Comparison of ENCODE assay signal across 8 mouse cellular contexts in the genomic region with DNA sequence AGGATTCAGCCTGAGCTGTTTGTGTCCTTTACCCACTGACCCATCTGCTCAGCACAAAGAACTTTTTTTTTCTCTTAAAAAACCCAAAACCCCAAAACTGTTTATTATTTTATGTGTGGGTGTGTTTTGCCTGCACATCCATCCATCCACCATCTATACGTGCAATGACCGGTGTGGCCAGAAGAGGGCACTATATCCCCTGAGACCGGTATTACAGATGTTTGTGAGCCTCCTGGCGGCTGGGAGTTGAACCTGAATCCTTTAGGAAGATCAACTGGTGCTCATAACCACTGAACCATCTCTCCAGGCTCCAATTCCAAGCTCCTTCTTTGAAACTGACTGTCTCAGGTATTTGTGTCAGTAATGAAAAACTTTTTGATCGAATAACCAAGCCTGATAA. TPM values are rescaled to one million over a fixed set of nuclear protein-coding genes. Genes with fewer than 3 reads are reported as not detected.
DNase-seq lines count a peak whose midpoint lies in the region; TF ChIP-seq lines count a peak whose summit lies in the region.

No protein-coding gene starts in this region.

- peak; percentile 84 for TF ChIP-seq CTCF in E14TG2a.4 (conservative IDR thresholded peaks at IDR 0.05; ENCODE audit: low read length)
- TF ChIP-seq CTCF in lung, adult 2 months (IDR thresholded peaks at IDR 0.05; ENCODE audit: insufficient read depth, low read length): peak; percentile 98

- H3K4me3 ChIP-seq in E14TG2a.4 (replicated peaks; ENCODE audit: low read length): no peak overlapping the region
- H3K4me3 ChIP-seq in lung, adult 2 months (replicated peaks; ENCODE audit: extremely low read depth, low read depth, low read length): no peak overlapping the region

- H3K9me3 ChIP-seq in E14TG2a.4 (ENCODE audit: low read length): peaks cover 9% of the 10 kb centered on the region

- H3K36me3 ChIP-seq in E14TG2a.4 (ENCODE audit: insufficient read depth, low read length): no peaks in the 10 kb centered on the region

- DNase-seq in 416B (ENCODE audit: low read depth): peak; percentile 90
- peak; percentile 72 for DNase-seq in c-Kit-positive CD71-negative TER-119-negative erythroid progenitor cells, embryonic 14.5 days (ENCODE audit: low read depth)
- peak; percentile 63 to 66 for DNase-seq in gastrocnemius, postnatal 36 days
- DNase-seq in kidney, postnatal 36 days: peak; percentile 86 to 92
- DNase-seq in lung, adult 2 months: peak; percentile 78
- peak; percentile 62 for DNase-seq in right cerebral cortex, postnatal 14 days
- DNase-seq in yolk sac, embryonic 10.5 days (ENCODE audit: low spot score): peak; percentile 42

- intact Hi-C loops in gastrocnemius, postnatal 36 days (cut with DNase I): loop anchor here (5.0 kb wide), 1 partner anchor 44 kb away; no protein-coding TSS in a partner anchor

- TF ChIP-seq POLR2A in lung, adult 2 months (IDR thresholded peaks at IDR 0.05; ENCODE audit: borderline replicate concordance, extremely low read depth, low read depth, low read length): no peak

- H3K27me3 ChIP-seq in E14TG2a.4 (ENCODE audit: insufficient read depth, low read length): peaks cover 6% of the 10 kb centered on the region

- WGBS in lung, adult 2 months: 18% methylated on average over 5 of the region's 5 CpGs

- no peaks in the 10 kb centered on the region; the same call in 1 of the 2 replicates for H3K4me1 ChIP-seq in E14TG2a.4 (replicated peaks; ENCODE audit: low read depth, low read length)
- H3K4me1 ChIP-seq in lung, adult 2 months (ENCODE audit: control insufficient read depth, insufficient read depth, low read length): no peaks in the 10 kb centered on the region

RNA-seq across cellular contexts. Expression of gene Bach1, which starts 48.0 kb away (rescaled TPM):
- total RNA-seq in gastrocnemius, postnatal 36 days (2021): 10 to 100 TPM; 19.0 to 22.1 TPM
- 16.2 and 19.3 TPM in 2 replicates for polyA plus RNA-seq in lung, adult 2 months (2012; rRNA removed)
